Mouse (Mus musculus) cerebellum, postnatal 36 days (tissue): ENCODE measurements around the gene Ensa.
"Not testable (repeated sequence)": the region's sequence is repeated elsewhere in the genome, so short reads cannot be mapped to it uniquely, and the experiment has no call there.

Experiments used
- DNase-seq, 2 experiments: peaks; one replicate each; pipeline ENCODE4 v3.0.0; 2021 to 2022; ENCODE audit warnings: mixed read lengths in 2 of 2

Ensa gene

DNA sequence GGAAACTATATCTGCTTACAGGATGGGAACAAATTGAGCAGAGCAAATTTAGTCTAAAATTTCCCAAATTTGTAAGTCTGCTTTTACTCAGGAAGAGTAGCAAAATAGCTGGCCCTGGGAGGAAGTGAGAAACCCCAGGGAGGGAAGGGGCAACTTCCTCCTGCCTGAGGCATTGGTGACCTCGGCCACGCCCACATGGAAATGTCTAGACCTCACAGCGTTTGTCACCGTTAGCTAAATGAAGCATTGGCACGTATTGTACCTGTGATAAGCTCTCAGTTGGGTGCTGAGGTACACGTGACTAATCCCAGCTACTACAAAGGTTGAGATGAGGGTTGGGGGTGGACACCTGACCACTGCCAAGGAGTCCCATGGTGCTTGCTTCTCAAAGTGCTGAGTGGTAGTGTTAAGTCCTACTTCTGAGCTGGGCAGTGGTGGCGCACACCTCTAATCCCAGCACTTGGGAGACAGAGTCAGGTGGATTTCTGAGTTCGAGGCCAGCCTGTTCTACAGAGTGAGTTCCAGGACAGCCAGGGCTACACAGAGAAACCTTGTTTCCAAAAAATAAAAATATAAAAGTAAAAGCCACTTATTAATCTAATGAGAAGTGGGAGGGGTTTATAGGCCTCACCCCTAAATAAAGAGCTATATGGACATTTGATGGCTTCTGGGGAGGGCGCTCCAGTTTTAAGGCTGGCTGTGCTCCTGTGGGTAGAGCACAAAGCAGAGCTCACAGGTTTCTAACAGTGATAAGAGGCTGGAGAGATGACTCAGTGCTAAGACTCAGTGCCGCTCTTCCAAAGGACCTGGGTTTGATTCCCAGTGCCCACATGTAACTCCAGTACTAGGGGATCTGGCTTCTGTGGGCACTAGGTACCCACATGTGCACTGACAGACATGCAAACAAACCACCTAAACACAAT lies 20.8 kb downstream of the Ensa start:
- no peak for DNase-seq

DNA sequence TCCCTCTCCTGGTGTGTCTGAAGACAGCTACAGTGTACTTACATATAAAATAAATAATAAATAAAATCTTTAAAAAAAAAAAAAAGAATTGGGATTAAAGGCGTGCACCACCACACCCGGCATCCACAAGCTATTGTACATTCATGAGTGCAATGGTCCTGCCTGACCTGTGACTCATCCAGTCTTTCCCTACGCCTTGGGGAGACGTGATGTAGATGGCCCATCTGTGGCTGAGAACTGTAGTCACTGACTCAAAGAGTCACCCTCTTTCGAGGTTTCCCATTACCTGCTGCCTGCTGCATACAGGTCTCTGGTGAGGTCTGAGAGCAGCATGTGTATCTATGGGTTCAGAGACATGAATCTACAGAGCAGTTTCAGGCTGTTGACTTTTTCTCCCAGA lies 23.2 kb downstream of the Ensa start:
- no peak for DNase-seq

DNA sequence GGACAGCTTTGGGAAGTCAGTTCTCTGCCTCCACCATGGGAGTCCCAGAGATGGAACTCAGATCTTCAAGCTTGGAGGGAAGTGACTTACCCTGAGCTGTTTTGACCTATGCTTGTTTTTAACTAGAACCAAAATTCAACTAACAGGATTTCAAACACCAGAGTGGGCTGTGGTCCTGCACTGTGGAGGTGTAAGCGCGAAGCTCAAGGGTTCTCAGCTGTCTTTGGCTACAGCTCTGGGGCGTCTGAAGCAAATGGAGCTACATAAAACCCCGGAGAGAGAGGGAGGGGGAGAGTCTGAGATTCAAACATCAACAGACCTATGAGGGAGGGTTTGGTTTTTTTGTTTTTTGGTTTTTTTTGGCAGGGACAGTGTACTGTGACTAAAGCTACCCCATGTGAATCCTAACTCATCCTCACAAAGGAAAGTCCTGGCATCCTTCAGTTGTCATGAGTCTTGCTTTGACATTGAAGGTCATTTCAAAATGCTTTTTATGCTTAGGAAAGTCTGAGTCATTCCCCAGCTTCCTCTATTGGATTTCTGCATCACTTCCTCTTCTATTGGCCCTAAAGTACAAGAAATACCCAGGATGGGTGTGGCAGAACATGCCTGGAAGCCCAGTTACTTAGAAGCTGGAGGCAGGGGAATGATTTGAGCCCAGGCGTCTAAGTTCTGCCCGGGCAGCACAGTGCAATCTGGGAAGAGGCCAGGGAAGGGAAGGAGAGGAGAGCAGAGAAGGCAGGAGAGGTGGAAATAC lies 25.7 kb downstream of the Ensa start:
- no peak for DNase-seq

GRCm38 (mm10) chr3:95651033-95651373 lies 26.2 kb downstream of the Ensa start:
- DNase-seq = no peak

DNA sequence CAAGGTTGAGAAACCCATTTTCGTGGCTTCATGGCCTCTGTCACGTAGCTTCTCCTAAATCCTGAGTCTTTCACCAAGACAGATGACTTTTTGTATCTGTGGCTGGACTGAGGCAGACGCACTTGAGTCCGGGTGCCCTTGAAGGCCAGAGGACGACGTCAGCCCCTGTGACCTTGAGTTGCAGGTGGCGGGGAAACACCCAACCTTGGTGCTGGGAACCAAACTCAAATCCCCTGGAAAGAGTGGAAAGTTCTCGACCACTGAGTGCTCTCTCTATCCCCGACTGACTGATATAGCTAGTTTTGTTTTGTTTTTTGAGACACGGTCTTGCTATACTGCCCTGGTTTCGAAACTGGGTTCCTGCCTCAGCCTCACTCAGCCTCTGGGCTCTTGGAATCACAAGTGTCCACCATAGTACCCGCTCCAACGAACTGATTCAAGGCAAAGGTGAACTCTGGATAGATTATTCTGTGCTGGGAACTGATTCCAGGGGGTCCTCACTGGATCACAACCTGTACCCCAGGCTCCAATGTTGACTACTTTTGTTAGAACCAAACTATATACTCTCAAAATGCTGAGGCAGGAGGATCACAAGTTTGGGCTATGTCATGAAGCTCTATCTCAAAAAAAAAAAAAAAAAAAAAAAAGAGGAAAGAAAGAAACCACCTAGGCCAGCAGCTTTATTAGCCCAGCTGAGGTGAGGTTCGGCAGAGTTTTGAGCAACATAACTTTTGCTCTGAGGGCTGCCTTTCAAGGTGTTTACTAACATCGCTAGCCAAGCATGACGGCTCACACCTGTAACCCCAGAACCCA lies 26.8 kb downstream of the Ensa start:
- DNase-seq = no peak

DNA sequence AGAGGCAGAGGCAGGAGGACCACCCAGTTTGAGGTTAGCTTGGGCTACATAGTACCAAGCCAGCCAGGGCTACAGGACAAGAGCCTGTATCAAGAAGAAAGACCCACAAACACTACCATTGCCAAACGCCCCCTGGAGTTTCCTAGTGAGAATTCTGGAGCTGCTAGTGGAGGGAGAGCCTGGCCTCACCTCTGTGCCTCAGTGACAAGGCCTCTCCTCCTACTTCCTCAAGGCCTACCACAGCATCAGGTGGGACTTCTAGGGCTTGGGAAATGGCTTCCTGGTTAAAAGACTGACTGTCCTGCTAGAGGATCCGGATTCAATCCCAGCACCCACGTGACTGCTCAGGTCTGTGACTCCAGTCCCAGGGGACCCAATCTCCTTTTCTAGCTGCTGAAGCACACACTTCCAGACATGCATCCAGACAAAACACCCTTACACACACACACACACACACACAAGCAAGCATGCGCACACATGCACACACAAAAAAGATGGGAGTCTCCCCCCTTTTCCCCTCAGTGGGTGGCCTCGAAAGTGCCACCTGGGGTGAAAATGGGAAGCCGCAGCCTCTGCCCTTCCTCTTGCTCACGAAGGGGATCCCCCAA lies 27.5 kb downstream of the Ensa start:
- DNase-seq = no peak

DNA sequence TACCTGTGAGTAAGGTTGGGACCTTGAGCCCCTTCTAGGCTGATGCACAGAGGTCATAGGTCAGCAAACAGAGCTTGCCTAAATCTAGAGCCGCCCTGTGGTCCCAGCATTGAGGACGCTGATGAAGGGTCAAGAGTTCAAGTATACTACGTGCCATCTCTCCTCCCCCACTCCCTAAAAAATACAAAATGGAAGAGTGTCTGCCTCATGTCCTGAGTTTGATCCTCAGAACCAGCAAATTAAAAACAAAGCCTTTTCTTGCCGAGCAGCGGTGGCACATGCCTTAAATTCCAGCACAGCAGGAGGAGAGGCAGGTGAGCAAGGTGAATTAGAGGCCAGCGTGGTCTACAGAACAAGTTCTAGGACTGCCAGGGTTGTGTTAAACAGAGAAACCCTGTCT lies 28.1 kb downstream of the Ensa start:
- DNase-seq = no peak

DNA sequence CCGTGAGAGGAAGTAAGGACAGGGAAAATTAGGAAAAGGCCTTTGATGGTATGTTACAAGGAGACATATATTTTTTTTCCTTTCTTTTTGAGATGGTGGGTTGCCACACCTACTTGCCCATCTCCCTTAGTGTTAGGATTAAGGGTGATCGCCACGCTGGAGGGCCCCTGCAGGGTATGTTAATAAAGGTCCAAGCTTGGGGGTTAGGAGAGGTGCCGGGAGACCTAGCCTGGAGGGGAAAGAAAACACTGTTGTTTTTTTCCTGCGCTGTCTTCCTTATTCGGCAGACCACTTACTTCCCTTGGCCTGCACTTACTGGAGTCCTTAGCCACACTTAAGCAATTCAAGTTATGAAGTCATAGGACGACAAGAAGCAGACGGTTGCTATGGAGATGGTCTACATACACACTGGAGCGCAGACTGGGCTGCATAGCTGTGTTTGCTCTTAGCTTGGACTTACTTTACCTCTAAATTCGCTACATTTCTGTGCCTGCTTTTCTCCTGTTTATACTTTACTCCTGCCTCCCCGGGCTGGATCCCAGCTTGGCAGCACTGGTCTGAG lies 28.8 kb downstream of the Ensa start:
- DNase-seq = no peak

DNA sequence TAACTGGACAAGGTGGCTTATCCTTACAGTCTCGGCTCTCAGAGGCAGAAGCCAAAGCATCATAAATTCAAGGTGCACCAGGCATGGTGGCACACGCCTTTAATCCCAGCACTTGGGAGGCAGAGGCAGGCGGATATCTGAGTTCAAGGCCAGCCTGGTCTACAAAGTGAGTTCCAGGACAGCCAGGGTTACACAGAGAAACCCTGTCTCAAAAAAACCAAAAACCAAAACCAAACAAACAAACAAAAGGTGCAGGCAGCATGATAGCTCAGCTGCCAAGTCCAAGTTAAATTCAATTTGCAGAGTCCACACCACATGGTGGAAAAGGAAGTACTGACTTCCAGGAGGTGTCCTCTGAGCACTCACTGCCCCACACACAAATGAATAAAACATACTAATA lies 29.6 kb downstream of the Ensa start:
- not testable (repeated sequence) for DNase-seq

DNA sequence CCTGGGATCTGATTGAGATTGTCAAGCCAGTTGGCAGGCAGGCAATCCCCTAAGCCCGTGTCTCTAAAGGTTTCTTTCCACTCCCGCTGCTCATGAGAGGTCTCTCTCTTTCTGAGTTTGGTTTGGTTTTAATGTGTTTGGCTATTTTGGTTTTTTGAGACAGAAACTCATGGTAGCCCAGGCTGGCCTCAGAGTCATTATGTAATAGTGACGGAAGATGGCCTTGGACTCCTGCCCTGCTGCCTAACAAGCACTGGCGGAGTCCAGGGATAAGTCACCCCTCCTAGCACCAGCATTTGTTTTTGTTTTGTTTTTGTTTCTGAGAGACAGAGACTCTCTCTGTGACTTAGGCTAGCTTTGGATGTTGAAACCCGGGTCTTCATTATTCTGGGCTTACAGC lies 30.6 kb downstream of the Ensa start:
- DNase-seq = no peak

DNA sequence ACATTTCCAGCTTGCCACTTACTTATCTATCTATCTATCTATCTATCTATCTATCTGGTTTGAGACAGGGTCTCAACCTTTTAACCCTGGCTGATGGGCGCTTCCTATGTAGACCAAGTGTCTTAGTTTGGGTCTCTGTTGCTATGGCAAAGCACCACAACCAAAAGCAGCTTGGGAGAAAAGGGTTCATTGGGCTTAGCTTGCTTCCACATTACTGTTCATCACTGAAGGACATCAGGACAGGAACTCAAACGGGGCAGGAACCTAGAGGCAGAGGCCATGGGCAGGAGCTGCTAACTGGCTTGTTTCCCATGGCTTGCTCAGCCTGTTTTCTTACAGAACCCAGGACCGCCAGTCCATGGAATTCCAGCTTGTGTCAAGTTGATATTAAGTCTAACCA lies 32.3 kb downstream of the Ensa start:
- no peak for DNase-seq

- no peak for DNase-seq
Measured at GRCm38 (mm10) chr3:95657711-95658110, 32.9 kb downstream of the Ensa start.

- peak; percentile 92 to 94 for DNase-seq
Measured at GRCm38 (mm10) chr3:95658236-95658867, 33.6 kb downstream of the Ensa start, which contains the start of gene Mcl1. TSS of gene Mcl1 (plus strand) at chr3:95658788.

- peak; percentile 52 to 56 for DNase-seq
Measured at GRCm38 (mm10) chr3:95658868-95659712, 34.3 kb downstream of the Ensa start.

DNA sequence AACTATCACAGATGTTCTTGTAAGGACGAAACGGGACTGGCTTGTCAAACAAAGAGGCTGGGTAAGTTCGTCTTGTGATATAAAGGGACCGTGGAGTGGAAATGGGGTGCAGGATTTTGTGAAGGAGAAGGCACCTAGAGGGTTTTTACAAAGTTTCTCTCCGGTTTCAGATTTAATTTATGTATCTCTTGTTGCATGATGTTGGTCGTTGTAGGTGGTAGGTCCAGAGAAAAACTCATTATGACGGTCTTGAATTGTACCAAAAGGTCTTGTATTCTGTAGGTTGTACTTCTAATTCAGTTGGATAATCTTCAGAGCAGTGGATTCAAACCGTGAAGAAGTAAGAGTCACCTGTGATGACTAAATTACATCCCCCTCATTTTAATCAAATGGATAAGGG lies 35.2 kb downstream of the Ensa start:
- DNase-seq = no peak

DNA sequence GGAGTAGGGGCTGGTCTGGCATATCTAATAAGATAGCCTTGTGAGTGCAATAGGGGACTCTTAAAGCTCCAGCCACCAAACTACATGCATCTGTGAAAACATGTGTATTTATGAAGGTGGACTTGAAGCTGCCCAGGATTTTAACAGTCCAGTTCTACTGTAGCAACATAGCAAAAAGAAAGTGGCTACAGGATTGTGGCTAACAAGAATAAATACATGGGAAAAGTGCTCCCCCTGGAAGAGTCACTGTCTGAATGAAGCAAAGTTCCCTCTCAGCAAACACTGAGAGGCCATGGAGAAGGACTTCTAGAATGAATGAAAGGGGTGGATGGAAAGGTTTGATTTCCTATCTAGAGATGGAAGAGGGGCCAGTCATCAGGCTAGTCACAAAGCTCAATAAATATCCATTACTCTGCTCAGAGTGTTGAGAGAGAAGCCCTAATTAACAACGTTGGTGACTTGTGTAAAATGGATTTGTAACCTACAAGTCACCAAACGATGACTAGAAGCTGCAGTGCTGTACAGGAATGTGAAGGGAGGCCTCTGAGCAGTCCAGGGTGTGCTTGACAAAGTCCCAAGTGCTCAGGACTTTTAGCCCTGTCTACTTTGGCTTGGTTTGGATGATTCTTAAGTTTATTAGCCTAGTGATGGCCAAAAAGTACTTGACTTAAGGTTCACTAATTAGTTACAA lies 36.1 kb downstream of the Ensa start:
- no peak for DNase-seq

DNA sequence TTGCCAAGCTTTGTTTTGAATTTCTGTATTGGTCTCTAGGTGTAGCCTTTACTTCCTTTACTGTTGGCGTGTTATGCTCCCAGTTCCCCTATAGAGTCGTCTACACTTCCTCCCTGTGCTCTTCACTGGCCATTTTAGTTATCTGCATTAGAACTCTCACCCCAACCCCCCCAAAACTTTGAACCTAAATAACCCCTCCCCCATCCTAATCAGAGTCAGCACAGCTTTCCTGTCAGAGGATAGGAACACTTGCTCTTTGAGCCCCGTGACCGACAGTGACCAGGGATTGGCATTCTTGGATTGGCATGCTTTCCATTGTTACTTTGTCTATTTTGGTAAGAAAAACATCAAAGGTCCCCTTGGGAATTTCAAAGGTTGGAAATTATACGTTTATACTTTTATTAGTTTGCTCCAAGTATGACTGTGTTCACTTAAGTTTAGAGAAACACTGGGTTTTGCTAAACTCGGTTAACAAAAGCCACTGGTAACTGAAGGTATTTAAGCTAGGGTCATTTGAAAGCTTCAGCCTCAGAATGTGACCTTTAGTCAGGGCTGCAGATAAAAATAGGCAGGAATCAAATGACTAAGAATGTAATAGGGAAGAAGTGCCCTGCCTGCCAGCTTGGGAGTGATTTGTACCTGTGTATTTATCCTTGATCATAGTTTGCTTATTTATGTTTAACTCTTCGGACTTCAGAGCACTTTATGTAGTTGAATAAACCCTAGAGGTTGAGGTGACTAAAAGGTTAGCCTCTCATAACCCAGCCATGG lies 37.3 kb downstream of the Ensa start:
- DNase-seq = no peak

GRCm38 (mm10) chr3:95662724-95663449 lies 38.1 kb downstream of the Ensa start:
- no peak for DNase-seq

DNA sequence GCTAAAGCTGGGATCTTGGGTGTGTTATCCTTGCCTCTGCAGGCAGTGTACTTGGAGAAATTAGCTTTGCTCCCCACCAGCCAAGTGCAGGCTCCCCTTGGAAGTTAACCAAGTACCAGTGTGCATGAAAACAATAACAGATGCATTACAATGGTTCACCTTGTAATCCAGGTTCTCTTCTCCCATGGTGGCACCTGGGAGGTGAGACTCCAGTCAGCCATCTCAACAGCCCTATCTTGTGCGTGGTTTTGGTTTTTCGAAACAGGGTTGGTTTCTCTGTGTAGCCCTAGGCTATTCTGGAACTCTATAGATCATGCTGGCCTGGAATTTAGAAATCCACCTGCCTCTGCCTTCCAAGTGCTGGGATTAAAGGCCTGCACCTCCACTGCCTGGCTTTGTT lies 38.7 kb downstream of the Ensa start:
- DNase-seq = no peak
